Mouse (Mus musculus) midbrain, embryonic 14.5 days (tissue): ENCODE data around the gene 4933402J07Rik. TPM values are rescaled to one million over a fixed set of nuclear protein-coding genes. Genes with fewer than 3 reads are reported as not detected.

ENCODE experiments used
- ATAC-seq: fragments of 200-750 bp; cut with Nextera tagmentation; 2 replicates; pipeline ENCODE4 v1.8.0; 2017; ENCODE audit warnings: moderate number of reproducible peaks, moderate library complexity; ENCODE audit not compliant: low FRiP score, low TSS enrichment
- DNase-seq: peaks from one replicate; pipeline ENCODE4 v3.0.0-alpha.2; 2015
- H3K27ac ChIP-seq: fragments of 300-500 bp; sonication (generic); replicated peaks from 2 replicates; pipeline ENCODE4 v1.5.1; 2014; ENCODE audit warnings: mild to moderate bottlenecking, low read depth, low read length, moderate library complexity
- H3K27me3 ChIP-seq: fragments of 300-500 bp; sonication (generic); 2 replicates; pipeline ENCODE4 v1.6.1; 2014; ENCODE audit warnings: low read length, control low read depth, mixed read lengths; ENCODE audit not compliant: control insufficient read depth, insufficient read depth
- H3K36me3 ChIP-seq: fragments of 300-500 bp; sonication (generic); 2 replicates; pipeline ENCODE4 v1.6.1; 2014; ENCODE audit warnings: low read length, control low read depth; ENCODE audit not compliant: control insufficient read depth, insufficient read depth
- H3K4me1 ChIP-seq: fragments of 300-500 bp; sonication (generic); 2 replicates; pipeline ENCODE4 v1.6.1; 2014; ENCODE audit warnings: mild to moderate bottlenecking, antibody characterized with exemption, low read length, control low read depth; ENCODE audit not compliant: control insufficient read depth, insufficient read depth
- H3K4me2 ChIP-seq: fragments of 300-500 bp; sonication (generic); 2 replicates; pipeline ENCODE4 v1.6.1; 2014; ENCODE audit warnings: mild to moderate bottlenecking, low read length, moderate library complexity
- H3K4me3 ChIP-seq: fragments of 300-500 bp; sonication (generic); replicated peaks from 2 replicates; pipeline ENCODE4 v1.5.1; 2014; ENCODE audit warnings: low read depth, low read length
- H3K9ac ChIP-seq: fragments of 300-500 bp; sonication (generic); replicated peaks from 2 replicates; pipeline ENCODE4 v1.6.1; 2014; ENCODE audit warnings: mild to moderate bottlenecking, low read length, moderate library complexity
- H3K9me3 ChIP-seq: fragments of 300-500 bp; sonication (generic); 2 replicates; pipeline ENCODE4 v1.6.1; 2016; ENCODE audit warnings: low read length, control low read depth, mixed read lengths; ENCODE audit not compliant: control insufficient read depth
- WGBS: fragments of 180-500 bp; shearing (Covaris S2); extraction: QIAGEN DNeasy Blood & Tissue Kit; methylation state at CpG from one replicate; pipeline ENCODE4 v1.1.7; 2014; 5-methylcytosine and 5-hydroxymethylcytosine counted together
- polyA plus RNA-seq: library from polyadenylated mRNA; unstranded; fragments of >200 nt; fragmentation: Nextera tagmentation; extraction: Ambion mirVana; gene quantifications from 2 replicates; pipeline ENCODE4 v1.2.1, GENCODE M21; 2014

The 4933402J07Rik gene
- polyA plus RNA-seq, 1 experiment from 2014 or later, result not detected

DNA sequence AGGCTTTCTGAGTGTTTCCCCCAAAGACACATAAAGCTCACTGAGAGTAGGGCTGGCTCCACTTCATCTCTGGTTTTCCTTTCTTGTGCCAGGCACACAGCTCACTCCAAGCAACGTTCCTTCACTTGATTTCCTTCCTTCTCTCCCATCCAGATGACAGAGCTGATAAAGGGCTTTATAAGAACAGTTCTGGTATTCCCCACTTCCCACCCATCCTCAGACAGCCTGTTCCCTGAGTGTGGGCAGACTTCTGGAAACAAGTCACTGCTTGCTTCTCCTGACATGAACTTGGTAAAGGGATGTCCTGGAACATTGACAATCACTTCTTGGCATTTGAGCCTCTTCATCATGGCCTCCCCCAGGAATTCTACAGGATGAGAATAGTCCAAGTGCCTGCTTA lies 10.9 kb upstream of the 4933402J07Rik start:
- Histone ChIP-seq H3K36me3 (no peaks in the 10 kb centered on the region), H3K4me3 (no peak overlapping the region), H3K27ac (no peak overlapping the region), H3K9me3 (no peaks in the 10 kb centered on the region), H3K9ac (no peak overlapping the region), H3K4me2 (no peak overlapping the region), H3K27me3 (no peaks in the 10 kb centered on the region), H3K4me1 (no peaks in the 10 kb centered on the region)
- DNase-seq (no peak), ATAC-seq (no peak)
- 79% methylated on average over 1 of the region's 1 CpGs for WGBS

DNA sequence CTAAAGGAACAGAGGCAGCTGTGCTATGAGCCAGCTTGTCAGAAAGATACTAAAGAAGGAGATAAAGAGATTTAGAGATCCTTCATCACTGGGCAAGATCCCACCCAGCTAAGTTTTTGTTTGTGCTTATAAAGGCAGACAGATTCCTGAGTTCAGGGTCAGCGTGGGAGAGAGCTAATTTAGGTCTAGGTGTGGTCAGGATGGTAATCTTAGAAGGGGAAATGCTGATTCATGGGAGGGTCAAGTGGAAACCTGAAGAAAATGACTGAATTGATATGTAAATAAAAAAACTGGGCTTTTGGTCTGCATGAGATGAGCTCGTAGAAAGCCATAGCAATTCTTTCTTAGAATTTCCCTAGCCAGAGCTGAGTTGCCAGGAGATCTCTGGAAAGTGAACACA lies 2.9 kb upstream of the 4933402J07Rik start:
- Histone ChIP-seq H3K4me1 (no peaks in the 10 kb centered on the region), H3K27ac (no peak overlapping the region), H3K4me3 (no peak overlapping the region), H3K4me2 (no peak overlapping the region), H3K9me3 (no peaks in the 10 kb centered on the region), H3K36me3 (no peaks in the 10 kb centered on the region), H3K27me3 (no peaks in the 10 kb centered on the region), H3K9ac (no peak overlapping the region)
- 70% methylated on average over 2 of the region's 2 CpGs for WGBS
- DNase-seq, result no peak
- no peak for ATAC-seq

DNA sequence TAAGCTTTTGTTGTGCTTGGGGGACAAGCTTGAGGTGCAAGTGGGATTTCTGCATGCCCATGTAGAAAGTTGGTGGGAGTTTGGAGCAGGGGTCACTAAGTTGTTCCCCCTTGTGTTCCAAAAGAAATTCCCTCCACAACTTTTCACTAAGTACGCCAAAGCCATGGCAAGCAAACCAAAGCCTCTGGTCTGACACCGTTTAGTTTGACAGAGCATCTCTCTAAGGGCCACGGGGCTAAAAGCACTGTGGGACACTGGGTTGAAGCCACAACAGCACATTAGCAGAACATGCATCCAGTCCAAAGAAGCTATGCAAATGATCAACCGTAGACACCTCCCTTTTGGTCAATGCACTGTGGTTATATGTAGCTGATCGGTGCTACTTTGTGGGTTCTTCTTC lies 5.5 kb downstream of the 4933402J07Rik start:
- WGBS, result 84% methylated on average over 5 of the region's 5 CpGs
- no peak for ATAC-seq

DNA sequence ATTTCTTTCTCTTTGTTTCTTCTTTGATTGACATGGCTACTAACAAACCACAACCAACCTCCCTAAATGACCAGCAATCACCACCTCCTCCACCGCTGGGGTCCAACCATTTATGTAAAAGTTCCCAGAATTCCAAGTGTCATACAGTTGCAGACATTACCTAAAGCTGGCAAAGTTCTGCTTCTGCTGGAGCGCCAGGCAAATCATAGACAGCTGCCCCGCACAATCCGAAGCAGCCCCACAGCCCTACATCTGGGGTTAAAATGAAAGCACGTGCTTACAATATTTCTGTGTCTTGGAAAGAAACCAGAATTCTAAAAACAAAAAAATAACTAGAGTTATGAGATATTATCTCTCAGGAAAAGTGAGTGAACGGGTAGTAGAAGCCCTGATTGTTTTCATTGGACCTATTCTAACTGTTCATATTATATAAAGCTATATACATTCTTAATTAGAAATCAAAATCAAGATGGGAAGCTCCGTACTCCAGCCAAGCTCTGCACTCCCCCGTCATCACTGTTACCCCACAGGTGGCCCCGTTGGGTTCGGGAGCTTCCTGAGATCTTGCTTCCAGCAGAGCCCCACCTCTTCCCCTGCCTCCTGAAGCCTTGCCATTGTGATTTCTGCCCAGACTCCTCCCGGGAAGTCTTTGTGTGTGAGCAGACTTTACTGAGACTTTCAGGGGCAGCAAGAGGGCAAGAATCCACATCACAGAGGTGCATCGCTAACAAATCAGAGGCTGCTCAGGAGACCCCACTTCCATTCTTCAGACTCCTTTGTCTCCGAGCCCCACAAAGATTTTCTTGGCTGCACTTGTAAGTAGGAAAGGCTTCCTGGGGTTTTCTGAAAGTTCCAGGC lies 6.3 kb downstream of the 4933402J07Rik start:
- 29% methylated on average over 13 of the region's 13 CpGs for WGBS
- no peak overlapping the region for H3K27ac ChIP-seq
- no peaks in the 10 kb centered on the region for H3K9me3 ChIP-seq
- H3K9ac ChIP-seq, result 0 out of 2 replicates have a peak overlapping the region, but pooled peaks have one; percentile 16
- no peaks in the 10 kb centered on the region for H3K36me3 ChIP-seq
- H3K4me1 ChIP-seq, result 0 out of 2 replicates have a peak, but pooled peaks cover 9% of the 10 kb centered on the region
- no peaks in the 10 kb centered on the region for H3K27me3 ChIP-seq
- ATAC-seq, result no peak
- 0 out of 2 replicates have a peak overlapping the region, but pooled peaks have one; percentile 5 for H3K4me3 ChIP-seq
- DNase-seq, result peak; percentile 26
- H3K4me2 ChIP-seq, result peak overlapping the region; percentile 40

More for the DNA sequence above, 5.5 kb downstream of the 4933402J07Rik start:
- no peak overlapping the region for H3K9ac ChIP-seq
- H3K36me3 ChIP-seq, result no peaks in the 10 kb centered on the region
- no peaks in the 10 kb centered on the region for H3K27me3 ChIP-seq
- 0 out of 2 replicates have a peak, but pooled peaks cover 9% of the 10 kb centered on the region for H3K4me1 ChIP-seq
- no peak overlapping the region for H3K27ac ChIP-seq
- H3K4me3 ChIP-seq, result no peak overlapping the region
- H3K9me3 ChIP-seq, result no peaks in the 10 kb centered on the region
- H3K4me2 ChIP-seq, result no peak overlapping the region
- no peak for DNase-seq

DNA sequence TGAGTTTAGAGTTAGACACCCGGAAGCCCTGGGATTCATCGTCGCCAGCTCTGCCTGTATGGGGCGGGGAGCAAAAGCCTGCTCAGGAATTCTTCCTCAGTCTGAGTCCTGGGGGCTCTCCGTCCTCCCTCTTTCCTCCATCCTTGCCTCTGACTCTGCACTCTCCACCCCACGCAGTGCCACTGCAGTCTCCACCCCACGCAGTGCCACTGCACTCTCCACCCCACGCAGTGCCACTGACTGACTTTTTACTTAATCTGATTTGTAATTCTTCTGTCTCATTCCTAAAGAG lies 6.9 kb downstream of the 4933402J07Rik start:
- Histone ChIP-seq H3K27ac (no peak overlapping the region), H3K4me2 (peak overlapping the region; percentile 40), H3K9ac (no peak overlapping the region), H3K9me3 (no peaks in the 10 kb centered on the region), H3K27me3 (no peaks in the 10 kb centered on the region), H3K4me1 (0 out of 2 replicates have a peak, but pooled peaks cover 9% of the 10 kb centered on the region), H3K36me3 (no peaks in the 10 kb centered on the region), H3K4me3 (0 out of 2 replicates have a peak overlapping the region, but pooled peaks have one; percentile 5)
- 1% methylated on average over 8 of the region's 8 CpGs for WGBS
- ATAC-seq (no peak), DNase-seq (peak; percentile 25)

DNA sequence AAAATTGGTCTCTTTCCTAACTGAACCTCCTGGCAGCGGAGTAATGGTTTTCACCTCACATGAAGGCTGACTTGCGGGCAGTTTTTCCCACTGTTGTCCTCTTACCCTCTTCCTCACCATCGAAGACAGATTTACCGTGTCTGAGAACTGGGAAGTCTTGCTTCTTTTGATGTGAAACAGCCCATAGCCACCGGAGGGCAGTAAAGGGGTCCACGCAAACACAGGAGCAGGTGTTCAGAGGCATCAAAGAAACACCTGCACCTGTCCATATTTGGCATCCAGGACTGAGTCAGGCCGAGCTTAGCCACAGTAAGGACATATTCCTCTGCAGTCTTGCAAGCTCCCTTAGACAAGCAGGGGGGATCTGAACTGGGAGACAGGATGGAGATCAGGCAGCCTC lies 7.2 kb downstream of the 4933402J07Rik start:
- Histone ChIP-seq H3K4me2 (peak overlapping the region; percentile 40), H3K9me3 (no peaks in the 10 kb centered on the region), H3K9ac (no peak overlapping the region), H3K4me3 (no peak overlapping the region), H3K27ac (no peak overlapping the region), H3K27me3 (no peaks in the 10 kb centered on the region), H3K4me1 (0 out of 2 replicates have a peak, but pooled peaks cover 9% of the 10 kb centered on the region), H3K36me3 (no peaks in the 10 kb centered on the region)
- WGBS, result 14% methylated on average over 7 of the region's 7 CpGs
- ATAC-seq (no peak), DNase-seq (peak; percentile 36)

DNA sequence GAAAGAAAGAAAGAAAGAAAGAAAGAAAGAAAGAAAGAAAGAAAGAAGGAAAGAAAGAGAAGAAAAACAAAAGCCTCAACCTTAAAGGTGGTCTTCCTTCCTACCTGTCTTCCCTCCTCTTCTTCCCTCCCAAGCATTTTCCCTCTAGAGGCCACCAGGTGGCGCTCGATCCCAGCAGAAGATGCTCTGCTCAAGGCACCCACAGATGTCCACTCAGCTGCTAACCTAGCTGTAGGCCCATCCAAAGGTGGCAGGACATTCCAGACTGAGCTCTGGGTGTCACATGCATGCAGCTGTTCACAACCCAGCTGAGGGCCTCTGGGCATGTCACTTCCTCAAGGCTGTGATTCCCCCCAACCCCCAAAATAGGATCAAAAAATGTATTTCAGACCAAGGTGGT lies 30.6 kb downstream of the 4933402J07Rik start:
- no peaks in the 10 kb centered on the region for H3K9me3 ChIP-seq
- no peaks in the 10 kb centered on the region for H3K4me1 ChIP-seq
- no peak overlapping the region for H3K27ac ChIP-seq
- H3K27me3 ChIP-seq, result no peaks in the 10 kb centered on the region
- H3K9ac ChIP-seq, result no peak overlapping the region
- 0% methylated on average over 2 of the region's 2 CpGs for WGBS
- DNase-seq (peak; percentile 89), ATAC-seq (peak; percentile 43; the same call in 1 of the 2 replicates)
- no peaks in the 10 kb centered on the region for H3K36me3 ChIP-seq
- no peak overlapping the region for H3K4me3 ChIP-seq
- no peak overlapping the region for H3K4me2 ChIP-seq

DNA sequence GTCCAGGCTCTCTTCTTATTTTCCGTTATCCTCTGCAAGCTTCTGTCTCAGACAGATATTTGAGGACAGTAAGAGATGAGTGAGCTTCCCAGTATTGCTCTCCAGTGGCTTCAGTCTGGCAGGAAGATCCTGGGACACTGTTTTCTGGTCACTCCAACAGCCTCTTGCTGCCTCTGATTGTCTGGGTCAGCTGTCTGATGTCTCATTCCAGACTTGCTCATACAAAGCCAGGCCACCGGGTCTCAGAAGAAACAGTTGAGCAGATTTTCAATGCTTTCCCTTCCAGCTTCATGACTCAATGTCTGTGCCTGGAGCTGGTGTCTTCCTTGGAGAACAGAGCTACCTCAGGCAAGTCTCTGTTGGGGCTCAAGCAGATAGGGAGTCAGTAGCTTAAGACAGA lies 39.1 kb downstream of the 4933402J07Rik start:
- WGBS, result 67% methylated on average over 2 of the region's 2 CpGs
- Histone ChIP-seq H3K4me1 (no peaks in the 10 kb centered on the region), H3K36me3 (no peaks in the 10 kb centered on the region), H3K4me3 (no peak overlapping the region), H3K4me2 (no peak overlapping the region), H3K27ac (no peak overlapping the region), H3K9me3 (no peaks in the 10 kb centered on the region), H3K9ac (no peak overlapping the region), H3K27me3 (no peaks in the 10 kb centered on the region)
- DNase-seq (no peak), ATAC-seq (no peak)

DNA sequence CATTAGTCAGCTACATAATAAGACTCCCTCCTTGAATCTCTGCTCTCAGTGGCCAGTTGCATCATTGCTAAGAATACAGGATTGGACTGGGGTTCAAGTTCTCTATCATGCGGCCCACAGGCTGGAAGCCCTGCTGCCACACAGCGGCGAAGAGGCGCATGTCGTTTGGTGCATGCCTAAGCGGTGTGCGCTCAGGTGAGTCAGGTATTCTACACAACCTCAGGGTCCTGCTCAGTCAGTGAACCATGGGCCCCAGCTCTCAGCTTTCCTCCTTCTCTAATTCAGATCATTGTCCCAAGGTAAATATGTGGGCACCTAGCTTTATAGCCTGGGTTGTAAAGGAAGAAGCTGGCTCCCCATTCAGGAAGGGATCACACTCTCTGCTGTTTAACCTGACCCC lies 45.5 kb downstream of the 4933402J07Rik start:
- 92% methylated on average over 7 of the region's 7 CpGs for WGBS
- no peak for ATAC-seq

More for the DNA sequence above, 45.5 kb downstream of the 4933402J07Rik start:
- Histone ChIP-seq H3K9ac (no peak overlapping the region), H3K27ac (no peak overlapping the region), H3K9me3 (no peaks in the 10 kb centered on the region), H3K36me3 (no peaks in the 10 kb centered on the region), H3K27me3 (no peaks in the 10 kb centered on the region), H3K4me1 (0 out of 2 replicates have a peak, but pooled peaks cover 4% of the 10 kb centered on the region), H3K4me3 (no peak overlapping the region), H3K4me2 (no peak overlapping the region)
- DNase-seq, result no peak
